Mouse (Mus musculus) testis, postnatal 14 days (tissue): ENCODE data around the gene Nacc1.
"Not testable (repeated sequence)": the region's sequence is repeated elsewhere in the genome, so short reads cannot be mapped to it uniquely, and the experiment has no call there.

Experiments used
- DNase-seq: peaks from one replicate; pipeline ENCODE4 v3.0.0; 2021; ENCODE audit warnings: low spot score

Nacc1 gene

DNA sequence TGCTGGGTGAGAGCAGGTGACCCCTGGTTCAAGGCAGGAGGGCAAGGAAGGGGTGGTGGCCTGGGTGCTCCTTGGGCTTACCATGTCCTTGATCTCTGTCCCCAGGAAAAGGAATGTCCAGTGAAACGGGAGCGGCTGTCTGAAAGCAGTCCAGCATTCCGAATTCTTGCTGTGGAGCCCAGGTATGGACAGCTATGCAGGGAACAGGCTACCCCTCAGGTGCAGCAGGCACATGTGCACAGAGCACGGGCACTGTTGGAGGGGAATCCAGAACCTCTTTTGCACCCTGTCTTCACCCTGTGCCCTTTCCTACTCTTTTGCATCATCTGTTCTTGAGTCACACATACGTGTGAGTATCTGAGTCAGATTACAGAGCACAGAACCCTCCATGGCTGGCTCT, 10.6 kb upstream of the Nacc1 start:
- DNase-seq: no peak

DNA sequence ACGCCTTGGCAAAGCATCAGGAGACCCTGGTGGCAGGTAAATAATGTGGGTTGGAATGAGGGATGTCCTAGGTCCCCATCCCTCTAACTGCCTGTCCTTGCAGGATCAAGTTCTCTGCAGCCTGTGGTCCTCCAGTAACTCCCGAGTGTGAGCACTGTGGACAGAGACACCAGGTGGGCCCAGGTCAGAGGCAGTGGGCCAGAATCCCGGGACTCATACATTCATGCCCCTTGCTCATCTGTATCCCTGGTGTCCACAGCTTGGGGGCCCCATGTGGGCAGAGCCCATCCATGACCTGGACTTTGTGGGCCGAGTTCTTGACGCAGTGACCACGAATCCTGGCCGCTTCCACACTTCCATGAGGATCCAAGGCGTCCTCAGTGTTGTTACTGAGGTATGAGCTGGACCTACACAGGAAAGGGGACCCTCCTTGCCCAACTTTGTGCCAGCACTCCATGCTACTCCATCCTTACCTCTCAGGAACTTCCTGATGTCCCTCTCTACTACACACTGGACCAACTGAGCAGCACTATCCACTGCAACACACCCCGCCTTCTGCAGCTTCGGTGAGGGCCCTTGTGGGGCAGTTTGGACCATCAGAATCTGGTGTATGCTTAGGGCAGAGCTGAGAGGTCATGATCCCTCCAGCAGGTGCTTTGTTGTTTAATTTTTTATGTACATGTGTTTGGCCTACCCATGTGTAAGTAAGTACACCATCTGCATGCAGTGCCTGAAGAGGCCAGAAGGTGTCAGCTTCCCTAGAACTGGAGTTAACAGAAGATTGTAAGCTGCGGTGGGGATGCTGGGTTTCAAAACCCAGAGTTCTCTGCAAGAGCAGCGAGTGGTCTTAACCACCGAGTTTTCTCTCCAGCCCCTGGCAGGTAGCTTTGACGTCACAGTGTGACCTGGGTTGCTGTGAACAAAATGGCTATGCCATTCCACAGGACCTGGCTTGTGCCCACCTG, 9.8 kb upstream of the Nacc1 start:
- DNase-seq: no peak

DNA sequence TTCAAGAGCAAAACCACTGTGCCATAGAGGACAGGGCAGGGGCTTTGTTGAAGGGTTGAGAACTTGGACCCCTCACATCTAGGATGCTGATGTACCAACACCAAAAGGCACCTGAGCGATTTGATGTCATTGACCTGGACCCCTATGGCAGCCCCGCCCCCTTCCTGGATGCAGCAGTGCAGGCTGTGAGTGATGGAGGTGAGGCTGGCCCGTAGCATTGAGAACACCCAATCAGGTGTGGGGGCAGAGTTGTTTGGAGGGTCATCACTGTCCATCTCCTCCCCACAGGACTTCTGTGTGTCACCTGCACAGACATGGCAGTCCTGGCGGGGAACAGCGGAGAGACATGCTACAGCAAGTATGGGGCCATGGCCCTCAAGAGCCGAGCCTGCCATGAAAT, 7.5 kb upstream of the Nacc1 start:
- no peak for DNase-seq

DNA sequence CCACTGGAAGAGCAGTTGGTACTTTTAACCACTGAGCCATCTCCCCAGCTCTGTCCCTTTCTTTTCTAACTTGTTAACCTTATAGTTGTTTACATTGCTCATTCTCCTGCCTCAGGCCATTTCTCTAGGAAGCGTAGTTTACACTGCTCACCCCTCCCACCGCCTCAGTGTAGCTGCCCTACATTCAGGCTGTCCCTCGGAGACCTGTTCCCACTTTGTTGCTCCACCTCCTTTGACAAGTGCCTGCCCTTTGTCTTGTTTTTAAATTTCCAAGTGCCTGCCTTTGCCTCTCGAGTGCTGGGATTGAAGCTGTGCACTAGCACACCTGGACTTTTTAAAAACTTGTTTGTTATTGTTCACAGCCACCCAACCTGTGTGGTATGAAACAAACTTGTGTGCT, 5.7 kb upstream of the Nacc1 start:
- DNase-seq: no peak

DNA sequence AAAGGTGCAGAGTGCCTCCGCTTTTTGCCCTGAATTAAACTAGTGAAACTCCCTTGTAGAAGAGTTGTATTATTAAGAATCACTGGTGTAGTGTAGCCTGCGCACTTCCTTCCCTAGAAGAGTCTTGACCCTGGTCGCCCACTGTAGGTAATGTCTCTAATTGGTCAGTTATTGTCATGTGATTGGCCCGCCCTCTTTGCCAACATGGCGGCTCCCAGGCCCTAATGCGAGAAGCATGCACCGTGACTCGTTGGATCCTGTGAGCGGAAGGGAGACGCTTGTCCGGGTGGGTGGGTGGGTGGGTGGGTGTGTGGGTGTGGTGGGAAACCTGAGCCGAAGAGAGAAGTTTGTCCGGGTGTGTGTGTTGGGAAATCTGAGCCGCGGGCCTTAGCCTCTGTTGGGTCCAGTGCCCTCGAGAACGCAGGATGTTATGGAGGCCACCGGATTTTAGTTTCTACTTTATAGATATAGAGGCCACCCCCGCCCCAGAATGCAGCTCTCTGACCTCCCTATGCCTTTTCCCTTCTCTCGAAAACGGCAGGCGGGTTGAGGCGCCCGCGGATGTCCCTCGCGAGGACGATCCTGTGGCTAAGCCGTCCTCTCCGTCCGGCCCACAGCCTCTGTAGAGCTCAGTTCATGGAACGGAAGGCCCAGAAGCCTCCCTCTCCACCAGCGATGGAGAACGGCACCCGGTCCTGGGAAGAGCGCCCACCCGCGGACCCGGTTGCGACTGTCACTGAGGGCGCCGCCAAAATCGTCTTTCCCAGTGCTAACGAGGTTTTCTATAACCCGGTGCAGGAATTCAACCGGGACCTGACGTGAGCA, 1.6 kb upstream of the Nacc1 start:
- DNase-seq: peak; percentile 94

DNA sequence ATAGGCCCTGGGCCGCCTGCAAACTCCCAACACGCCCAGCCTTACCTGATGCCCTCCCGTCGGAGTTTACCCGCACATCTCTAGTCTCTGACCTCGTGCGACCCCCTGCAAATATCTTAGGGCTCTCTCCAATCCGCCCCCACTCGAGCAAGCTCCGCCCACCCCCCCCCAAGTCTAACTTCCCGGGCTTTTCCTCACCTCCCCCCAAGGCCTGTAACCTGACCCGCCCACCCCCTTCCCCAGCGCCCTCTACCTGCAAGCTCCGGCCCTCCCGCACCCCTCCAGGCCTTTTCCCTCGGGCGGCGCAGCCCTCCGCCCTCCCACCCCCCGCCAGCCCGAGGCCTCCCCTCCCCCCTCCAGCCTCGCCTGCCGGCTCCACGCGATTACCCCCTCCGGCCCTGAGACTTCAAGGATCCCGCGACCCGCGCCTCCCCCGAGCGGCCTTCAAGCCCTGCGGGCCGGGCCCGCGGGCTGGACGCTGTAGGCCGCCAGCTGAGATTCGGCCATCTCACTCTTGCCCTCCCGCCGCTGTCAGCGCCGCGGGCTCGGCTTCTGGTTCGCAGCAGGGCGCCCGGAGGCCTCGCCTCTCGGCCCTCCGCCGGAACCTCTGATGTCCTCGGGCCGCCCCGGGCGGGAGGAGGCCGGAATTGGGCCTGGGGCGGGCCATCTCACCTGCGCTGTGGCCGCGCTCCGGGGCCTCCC, 508 bp downstream of the Nacc1 start:
- DNase-seq: peak; percentile 81

DNA sequence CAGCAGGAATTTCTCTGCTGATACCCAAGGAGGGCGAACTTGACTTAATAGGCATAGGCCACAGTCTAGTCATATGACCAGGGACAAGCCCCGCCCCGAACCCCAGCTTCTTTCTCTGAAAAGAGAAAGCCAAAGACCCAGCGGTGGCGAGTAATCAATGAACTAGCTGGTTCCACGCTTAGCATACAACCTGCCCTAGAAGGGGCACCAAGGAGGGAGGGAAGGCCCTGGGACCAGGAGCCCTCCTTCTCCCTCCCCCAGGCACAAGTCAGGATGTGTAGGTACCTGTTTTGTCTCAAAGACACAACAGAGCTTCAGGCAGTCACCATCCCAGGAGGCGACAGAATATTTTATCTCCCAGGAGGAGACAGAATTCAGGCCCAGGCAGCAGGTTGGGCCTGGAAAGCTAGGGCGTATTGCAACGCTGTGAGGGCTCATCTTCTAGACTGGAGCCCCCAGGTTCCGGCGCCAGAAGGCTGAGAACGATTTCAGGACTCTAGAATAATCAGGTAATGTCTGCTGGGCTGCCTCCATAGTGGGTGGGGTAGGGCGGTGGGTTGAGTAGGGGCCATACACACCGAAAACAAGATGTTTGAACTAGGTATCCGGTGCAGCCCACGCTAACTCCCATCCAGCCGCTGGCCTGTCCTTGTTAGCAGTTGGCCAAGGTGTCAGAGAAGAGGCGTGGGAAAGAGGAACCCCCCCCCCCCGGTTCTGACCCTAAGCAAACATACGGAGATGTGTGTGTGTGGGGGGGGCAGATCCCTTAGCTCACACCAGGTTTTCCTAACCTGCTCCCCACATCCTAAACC, 1.3 kb downstream of the Nacc1 start, which contains the start of gene Trmt1:
Trmt1 (plus strand) TSS at position 117 of the 812 bp plus-strand sequence.
- DNase-seq: no peak

DNA sequence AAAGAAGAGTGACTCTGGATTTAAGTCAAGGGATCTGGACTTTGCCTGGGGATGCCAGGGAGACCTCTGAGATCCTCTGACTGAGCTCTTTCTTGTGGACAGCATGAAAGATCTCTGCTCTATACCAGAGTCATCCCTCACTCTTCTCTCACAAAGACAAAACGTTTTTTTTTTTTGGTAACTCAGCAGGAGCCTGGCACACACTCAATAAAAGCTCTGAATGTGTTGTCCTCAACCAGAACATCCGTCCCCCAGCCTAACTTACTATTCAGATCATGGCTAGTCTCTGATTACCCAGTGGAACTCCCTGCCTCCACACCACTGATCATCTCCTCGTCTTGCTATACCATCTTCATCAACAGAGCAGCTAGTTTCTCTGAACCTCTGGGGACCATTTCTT, 3.1 kb downstream of the Nacc1 start:
- no peak for DNase-seq

DNA sequence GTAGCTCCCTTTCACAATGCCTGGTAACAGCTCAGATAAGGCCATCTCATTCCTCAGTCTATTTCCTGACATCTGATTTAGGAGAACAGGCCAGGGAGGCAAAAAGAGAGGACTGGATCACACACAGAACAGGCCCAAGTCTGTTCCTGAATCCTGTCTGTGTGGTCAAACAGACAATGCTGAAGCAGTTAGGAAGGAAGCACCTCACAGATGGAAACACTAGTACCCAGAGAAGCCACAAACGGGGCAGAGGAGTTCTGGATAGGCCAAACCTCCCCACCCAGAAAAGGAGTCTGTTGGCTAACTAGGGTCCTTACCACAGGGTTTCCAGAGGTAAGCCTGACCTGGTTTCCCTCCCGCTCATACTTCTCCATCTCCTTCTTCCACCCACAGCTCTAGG, 5.4 kb downstream of the Nacc1 start:
- DNase-seq: no peak

DNA sequence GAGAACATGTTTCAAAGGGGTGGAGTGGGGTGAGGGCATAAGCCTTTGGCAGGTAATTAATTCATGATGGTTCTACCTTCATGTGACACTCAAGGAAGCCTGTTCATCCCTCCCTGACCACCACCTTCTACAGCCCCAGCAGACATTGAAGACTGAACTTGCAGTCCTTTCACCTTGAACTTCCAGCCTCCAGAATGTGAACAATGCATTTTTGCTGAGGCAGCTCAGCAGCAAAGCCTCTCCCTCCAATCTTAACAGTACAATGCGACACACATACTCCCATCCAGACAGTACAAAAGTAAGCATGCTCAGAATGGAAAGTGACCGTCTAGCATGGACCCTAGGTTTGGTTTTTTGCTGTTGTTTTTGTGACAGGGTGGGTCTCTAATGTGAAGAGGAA, 6.2 kb downstream of the Nacc1 start:
- DNase-seq: no peak

DNA sequence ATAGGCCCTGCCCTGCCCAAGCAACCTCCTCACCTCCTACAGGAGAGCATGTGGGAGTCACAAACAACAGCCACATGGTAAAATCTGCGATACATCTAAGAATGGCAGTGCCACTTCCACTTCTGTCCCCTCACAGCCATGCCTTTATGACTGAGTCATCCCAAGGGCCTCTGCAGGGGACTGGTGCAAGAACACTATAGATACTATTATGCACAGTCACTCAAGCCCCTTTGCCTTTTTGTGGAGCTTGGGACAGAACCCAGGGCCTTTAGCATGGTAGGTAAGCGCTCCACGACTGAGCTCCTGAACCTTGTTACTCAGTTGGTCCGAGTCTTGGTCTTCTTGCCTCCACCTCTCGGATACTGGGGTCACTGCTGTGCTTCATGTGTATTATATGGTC, 10.4 kb downstream of the Nacc1 start:
- no peak for DNase-seq

DNA sequence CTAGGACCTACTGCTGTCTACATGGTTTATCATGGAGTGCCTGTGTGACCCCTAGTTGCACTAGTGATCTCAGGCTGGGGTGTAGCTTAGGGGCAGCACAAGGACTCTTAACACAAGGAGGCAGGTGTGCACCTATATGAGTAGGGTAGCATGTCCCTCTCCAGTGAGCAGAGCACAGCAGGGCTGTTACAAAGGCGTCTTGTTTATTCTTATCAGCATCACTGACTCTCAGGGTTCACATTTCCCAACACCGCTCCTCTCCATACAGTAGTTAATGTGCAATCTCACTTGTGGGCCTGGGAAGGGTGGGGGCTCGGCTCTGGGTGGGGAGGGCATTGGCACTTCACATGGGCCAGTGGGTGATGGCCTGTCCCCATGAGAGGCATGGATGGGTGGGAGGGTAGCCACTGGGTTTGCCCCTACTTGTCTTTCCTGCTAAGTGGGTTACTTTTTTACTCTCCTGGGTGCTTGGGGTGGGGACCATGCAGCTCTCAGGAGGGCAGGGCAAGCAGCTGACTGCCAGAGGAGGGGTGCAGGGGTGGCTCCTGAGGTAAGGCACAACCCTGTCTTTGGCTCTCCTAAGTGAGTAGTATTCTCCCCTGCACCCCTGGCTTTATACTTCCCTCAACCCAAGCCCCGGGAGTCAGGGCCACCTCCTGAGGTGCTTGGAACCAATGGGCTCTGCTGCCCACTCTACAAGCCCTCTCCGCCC, 17.2 kb downstream of the Nacc1 start:
- DNase-seq: not testable (repeated sequence)

DNA sequence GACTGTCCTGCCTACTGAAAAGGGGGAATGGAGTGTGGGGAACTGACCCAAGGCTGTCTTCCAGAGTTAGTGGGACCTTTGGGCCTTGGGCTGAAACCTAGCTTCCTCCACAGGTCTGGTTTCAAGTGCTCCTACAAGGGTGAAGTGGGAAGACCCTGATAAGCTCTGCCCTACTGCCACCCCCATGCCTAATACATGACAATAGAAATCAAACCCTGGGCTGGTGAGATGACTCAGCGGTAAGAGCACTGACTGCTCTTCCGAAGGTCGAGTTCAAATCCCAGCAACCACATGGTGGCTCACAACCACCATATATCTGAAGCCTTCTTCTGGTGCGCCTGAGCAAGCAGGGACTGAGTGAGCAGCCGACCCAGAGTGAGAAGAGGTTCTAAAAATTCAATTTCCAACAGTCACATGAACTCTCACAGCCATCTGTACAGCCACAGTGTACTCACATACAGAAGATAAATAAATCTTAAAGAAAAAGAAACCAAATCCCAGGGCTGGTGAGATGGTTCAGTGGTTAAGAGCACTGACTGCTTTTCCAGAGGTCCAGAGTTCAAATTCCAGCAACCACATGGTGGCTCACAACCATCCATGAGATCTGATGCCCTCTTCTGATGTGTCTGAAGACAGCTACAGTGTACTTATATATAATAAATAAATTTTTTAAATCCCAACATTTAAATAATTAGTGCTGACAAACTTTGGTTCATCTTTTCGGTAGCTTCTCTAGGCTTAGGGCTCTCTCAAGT, 18.8 kb downstream of the Nacc1 start:
- no peak for DNase-seq

DNA sequence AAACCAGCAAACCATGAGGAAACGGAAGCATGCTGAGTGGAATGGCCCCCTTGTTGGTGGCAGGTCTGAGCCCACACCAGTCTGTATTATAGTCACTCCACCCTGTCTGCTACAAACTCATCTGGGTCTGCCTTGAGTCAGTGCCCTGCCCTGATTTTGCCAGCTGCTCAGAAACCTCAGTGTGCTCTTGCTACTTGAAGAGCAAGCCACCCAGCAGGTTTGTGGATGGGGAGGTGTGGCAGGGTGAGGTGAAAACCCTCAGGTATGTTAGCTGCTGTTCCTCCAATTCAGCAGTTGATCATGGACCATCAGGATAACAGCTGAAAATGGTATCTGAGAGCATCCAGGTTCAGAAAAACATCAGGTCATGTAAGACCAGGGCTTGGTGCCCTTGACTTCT, 19.6 kb downstream of the Nacc1 start:
- no peak for DNase-seq

DNA sequence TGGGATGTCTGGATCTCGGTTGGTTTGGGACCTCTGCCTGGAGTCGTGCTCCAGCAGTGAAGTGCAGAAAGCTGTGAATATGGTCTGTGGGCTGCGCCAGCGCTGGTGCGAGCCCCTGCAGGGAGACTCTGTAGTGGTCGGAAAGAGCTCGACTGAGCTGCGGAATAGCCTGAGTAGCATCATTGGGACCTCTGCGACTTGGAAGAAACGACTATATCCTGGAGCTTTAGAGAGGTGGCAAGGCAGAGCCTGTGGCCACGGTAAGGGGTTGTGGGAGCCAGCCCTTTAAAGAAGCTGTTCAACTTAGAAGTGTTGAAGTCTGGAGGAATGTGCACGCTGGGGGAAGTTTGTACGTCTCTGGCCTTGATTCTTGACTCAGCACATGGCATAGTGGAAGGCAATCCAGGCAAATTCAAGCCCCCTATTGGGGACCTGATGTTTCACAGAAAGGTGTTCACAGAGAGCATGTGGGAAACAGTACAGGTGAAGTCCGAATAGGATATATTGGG, 22.2 kb downstream of the Nacc1 start:
- DNase-seq: no peak

DNA sequence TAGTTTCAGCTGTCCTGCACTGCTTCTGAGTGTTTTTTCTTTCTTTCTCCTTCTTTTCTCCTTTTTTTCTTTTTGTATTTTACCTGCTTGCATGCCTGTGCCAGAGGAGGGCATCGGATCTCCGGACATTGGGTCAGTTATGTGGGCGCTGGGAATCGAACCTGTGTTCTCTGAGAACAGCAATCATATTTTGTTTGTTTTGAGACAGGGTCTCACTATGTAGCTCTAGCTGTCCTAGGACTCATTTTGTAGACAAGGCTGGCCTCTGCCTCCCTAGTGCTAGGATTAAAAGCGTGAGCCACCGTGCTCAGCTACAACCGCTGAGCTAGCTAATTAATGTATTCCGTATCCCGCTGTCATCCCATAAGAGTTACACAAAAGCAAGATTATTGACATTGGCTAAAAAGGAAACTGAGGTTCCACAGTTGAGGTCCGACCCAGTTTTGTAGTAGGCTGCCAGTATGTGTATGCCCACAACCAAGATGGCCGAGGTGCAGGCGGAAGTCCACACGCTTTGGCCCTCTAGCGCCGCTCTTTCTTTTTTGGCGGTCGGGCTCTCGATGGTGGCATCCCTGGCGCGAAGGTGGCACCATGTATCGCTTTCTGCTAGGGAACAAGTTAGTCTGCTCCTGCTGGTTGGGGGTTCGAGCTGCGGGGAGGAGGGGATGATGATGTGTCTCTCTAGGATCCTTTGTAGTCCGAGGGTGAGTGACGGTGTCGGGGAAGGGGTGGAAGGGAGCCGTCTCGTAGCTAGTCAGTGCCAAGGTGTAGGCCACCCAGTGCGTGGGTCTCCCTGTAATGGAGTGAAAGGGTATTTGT, 22.9 kb downstream of the Nacc1 start:
- peak; percentile 82 for DNase-seq

DNA sequence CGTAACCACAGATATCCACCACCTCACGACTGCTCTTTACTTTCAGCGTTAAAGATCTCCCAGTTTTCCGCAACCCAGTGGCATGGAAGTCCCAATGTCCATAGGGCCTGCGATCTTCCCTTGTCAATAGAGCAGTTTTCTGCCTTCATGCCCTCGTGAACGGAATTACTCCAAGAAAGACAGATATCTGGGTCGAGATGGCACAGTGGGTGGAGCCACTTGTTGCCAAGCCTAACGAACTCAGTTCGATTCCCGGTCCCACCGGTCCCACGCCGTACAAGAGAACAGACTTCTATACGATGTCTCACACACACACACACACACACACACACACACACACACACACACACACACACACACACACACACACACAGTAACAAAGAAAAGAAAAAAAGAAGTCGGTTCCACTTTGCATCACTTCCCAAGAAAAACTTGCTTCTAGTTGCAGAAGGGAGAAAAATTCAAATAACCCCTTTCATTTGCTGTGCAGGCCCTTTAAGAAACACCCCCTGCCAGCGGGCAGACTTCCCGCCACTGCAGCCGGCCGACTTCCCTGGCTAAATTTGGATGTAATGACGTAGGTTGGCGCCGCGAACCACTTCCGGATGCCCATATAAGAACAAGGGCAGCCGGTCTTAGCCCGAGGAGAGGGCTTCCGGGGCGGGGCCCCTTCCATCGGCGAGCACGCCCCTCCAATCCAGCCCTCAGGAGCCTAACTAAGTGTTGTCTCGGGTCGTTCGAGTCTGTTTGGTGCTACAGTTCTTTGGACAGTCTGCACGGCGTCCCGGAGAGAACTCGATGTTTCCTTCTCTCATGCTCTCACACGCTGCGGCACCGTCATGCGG, 24.0 kb downstream of the Nacc1 start:
- DNase-seq: peak; percentile 95

DNA sequence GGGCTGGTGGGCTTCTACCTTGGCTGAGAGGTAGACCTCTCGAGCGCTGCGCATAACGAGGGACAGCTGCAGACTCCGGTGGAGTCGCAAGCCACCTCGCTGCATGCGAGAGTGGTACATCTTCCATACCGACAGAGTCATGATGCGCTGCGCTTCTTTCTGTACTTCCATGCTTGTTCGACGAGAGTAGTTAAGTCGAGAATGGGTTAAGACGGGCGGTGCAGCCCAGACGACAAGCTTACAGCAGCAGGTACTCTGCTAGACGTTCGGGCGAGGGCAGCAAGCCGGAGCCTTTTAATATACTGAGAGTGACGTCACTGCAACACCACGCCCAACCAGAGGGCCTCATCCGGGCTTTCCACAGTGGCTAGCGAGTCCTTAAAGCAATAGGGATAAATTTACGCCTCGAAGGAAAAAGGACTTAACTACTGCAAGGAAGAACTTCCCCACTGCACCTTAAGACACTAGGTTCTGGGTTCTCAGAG, 25.0 kb downstream of the Nacc1 start, which contains the start of gene Ier2:
Ier2 (minus strand) TSS at position 272 of the 485 bp plus-strand sequence.
- peak; percentile 91 for DNase-seq
